Mouse (Mus musculus) embryonic facial prominence, embryonic 10.5 days (tissue): ENCODE results near the gene Ppm1d. TPM values are rescaled to one million over a fixed set of nuclear protein-coding genes. Genes with fewer than 3 reads are reported as not detected.

Source experiments
- DNase-seq: peaks from one replicate; pipeline ENCODE4 v3.0.0-alpha.2; 2017; ENCODE audit warnings: low spot score
- H3K27ac ChIP-seq: fragments of 300-500 bp; sonication (generic); replicated peaks from 2 replicates; pipeline ENCODE4 v1.5.1; 2016; ENCODE audit warnings: mild to moderate bottlenecking
- H3K27me3 ChIP-seq: fragments of 300-500 bp; sonication (generic); replicated peaks from 2 replicates; pipeline ENCODE4 v1.6.1; 2016; ENCODE audit warnings: low read depth, mild to moderate bottlenecking; ENCODE audit not compliant: poor library complexity, severe bottlenecking
- H3K36me3 ChIP-seq: fragments of 300-500 bp; sonication (generic); replicated peaks from 2 replicates; pipeline ENCODE4 v1.6.1; 2016; ENCODE audit warnings: mild to moderate bottlenecking, moderate library complexity
- H3K4me1 ChIP-seq: fragments of 300-500 bp; sonication (generic); 2 replicates; pipeline ENCODE4 v1.6.1; 2016
- H3K4me3 ChIP-seq: fragments of 300-500 bp; sonication (generic); 2 replicates; pipeline ENCODE4 v1.5.1; 2016; ENCODE audit warnings: mild to moderate bottlenecking, moderate library complexity
- H3K9me3 ChIP-seq: fragments of 300-500 bp; sonication (generic); 2 replicates; pipeline ENCODE4 v1.6.1; 2016; ENCODE audit warnings: mild to moderate bottlenecking
- WGBS: fragments of 180-500 bp; shearing (Covaris S2); methylation state at CpG from one replicate; pipeline ENCODE4 v1.1.7; 2016; 5-methylcytosine and 5-hydroxymethylcytosine counted together
- polyA plus RNA-seq: library from polyadenylated mRNA; unstranded; fragments of >200 nt; fragmentation: Nextera tagmentation; extraction: Ambion mirVana; gene quantifications from 2 replicates; pipeline ENCODE4 v1.2.1, GENCODE M21; 2016

The Ppm1d gene
- polyA plus RNA-seq, 1 experiment from 2014 or later: 22.7 TPM

DNA sequence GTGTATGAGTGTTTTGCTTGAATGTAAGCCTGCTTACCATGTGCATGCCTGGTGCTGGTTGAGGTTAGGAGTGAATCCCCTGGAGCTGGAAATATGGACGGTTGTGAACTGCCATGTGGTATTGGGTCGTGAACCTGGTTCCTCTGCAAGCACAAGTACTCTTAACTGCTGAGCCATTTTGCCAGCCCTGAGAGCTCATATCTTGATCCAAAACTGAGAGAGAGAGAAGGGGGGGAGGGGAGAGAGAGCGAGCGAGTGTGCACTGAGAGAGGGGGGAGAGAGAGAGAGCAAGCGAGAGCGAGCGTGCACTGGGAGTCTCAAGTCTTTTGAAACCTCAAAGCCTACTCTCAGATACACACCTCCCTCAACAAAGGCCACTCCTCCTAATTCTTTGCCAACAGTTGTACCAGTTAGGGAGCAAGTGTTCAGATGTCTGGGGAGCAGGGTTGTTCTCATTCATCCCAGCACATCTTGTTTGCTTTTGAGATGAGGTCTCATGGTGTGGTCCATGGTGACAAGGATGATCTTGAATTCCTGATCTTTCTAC is 29.1 kb downstream of the Ppm1d start:
- no peaks in the 10 kb centered on the region for H3K4me1 ChIP-seq
- no peaks in the 10 kb centered on the region for H3K9me3 ChIP-seq
- H3K27ac ChIP-seq: no peak overlapping the region
- no peak for DNase-seq
- H3K27me3 ChIP-seq: no peaks in the 10 kb centered on the region
- WGBS: 93% methylated on average over 7 of the region's 7 CpGs
- peaks cover 95% of the 10 kb centered on the region for H3K36me3 ChIP-seq
- no peak overlapping the region for H3K4me3 ChIP-seq

DNA sequence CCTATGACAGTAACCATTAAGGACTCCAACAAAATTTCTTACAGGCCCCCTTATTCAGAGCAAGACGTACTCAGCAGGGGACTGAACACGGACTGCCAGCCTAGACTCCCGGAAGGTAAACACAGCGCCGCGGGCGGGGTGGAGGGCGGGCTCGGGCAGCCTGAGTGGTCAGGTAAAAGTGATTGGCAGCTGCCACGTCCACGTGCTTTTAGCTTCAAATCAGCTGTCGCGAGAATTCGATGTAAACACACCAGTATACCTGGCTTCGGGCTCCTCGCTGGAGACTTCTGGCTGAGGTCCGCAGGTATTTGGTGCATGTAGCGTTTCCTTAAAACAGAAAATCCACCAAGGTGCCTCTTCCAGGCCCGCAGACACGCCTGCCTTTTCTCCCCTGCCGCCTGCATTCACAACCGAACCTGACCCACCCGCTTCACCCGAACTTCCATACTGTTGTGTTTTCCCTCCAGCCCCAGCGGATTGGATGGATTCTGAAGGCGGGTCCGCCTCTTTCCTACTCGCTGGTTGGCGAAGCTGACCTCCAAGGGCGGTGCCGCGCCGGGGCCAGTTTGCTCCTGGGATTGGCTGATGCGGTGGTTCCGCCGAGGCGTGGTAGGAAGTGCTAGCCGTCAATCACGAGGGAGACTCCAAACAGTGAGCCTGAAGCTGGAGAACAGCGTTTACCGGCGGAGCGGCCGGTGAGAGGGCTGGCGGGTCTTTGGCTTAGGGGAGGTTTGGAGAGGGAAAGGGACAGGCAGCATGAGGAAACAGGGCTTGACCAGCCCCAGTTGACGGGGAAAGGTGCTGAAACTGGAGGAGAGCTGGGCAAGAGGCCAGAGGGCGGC is 41.7 kb downstream of the Ppm1d start, which contains the start of gene Bcas3:
TSS of gene Bcas3 (plus strand) at position 629 of the 842 bp plus-strand sequence.
- under 1% methylated on average over 47 of the region's 47 CpGs for WGBS
- H3K4me3 ChIP-seq: peak within 1 kb of the TSS; percentile 70
- H3K4me1 ChIP-seq: peaks cover 15% of the 10 kb centered on the region
- peak; percentile 99 for DNase-seq
- no peaks in the 10 kb centered on the region for H3K27me3 ChIP-seq
- H3K36me3 ChIP-seq: no peaks in the 10 kb centered on the region
- H3K9me3 ChIP-seq: no peaks in the 10 kb centered on the region
- H3K27ac ChIP-seq: peak within 1 kb of the TSS; percentile 78

- peaks cover 15% of the 10 kb centered on the region for H3K4me1 ChIP-seq
- peak overlapping the region; percentile 70 for H3K4me3 ChIP-seq
- H3K9me3 ChIP-seq: no peaks in the 10 kb centered on the region
- no peak overlapping the region for H3K27ac ChIP-seq
- WGBS: 72% methylated on average over 4 of the region's 4 CpGs
- no peak for DNase-seq
- peaks cover 1% of the 10 kb centered on the region; the same call in 1 of the 2 replicates for H3K36me3 ChIP-seq
- H3K27me3 ChIP-seq: no peaks in the 10 kb centered on the region
These were observed 42.8 kb downstream of the Ppm1d start for GRCm38 (mm10) chr11:85353819-85354218.

DNA sequence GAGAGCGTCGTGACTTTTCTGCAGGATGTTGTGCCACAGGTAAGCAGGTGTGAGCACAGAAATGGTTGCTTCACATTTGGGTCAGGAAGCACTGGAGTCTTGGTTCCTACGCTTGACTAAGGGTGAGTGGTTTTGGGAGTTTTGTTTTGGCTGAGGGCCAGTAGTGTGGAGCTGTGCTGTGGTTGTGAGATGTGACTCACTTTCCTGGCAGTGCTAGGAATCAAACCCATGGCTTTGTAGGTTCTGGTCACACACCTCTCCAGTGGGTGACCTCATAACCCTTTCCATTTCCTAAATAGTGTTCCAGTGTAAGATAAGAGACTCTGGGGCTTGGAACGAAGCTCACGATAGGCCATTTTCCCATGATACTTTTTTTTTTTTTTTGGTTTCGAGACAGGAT is 48.6 kb downstream of the Ppm1d start:
- Histone ChIP-seq H3K36me3 (peaks cover 14% of the 10 kb centered on the region), H3K4me1 (no peaks in the 10 kb centered on the region), H3K27ac (no peak overlapping the region), H3K27me3 (no peaks in the 10 kb centered on the region), H3K9me3 (no peaks in the 10 kb centered on the region), H3K4me3 (no peak overlapping the region)
- WGBS: 91% methylated on average over 6 of the region's 6 CpGs
- no peak for DNase-seq

GRCm38 (mm10) chr11:85361621-85362020 is 50.6 kb downstream of the Ppm1d start:
- Histone ChIP-seq H3K27me3 (no peaks in the 10 kb centered on the region), H3K4me3 (no peak overlapping the region), H3K27ac (no peak overlapping the region), H3K9me3 (no peaks in the 10 kb centered on the region), H3K4me1 (no peaks in the 10 kb centered on the region), H3K36me3 (peaks cover 28% of the 10 kb centered on the region)
- no peak for DNase-seq
- 81% methylated on average over 8 of the region's 8 CpGs for WGBS

- Histone ChIP-seq H3K36me3 (peaks cover 26% of the 10 kb centered on the region), H3K27ac (no peak overlapping the region), H3K4me1 (no peaks in the 10 kb centered on the region), H3K27me3 (no peaks in the 10 kb centered on the region), H3K9me3 (no peaks in the 10 kb centered on the region), H3K4me3 (no peak overlapping the region)
- 92% methylated on average over 3 of the region's 3 CpGs for WGBS
- DNase-seq: no peak
These were observed 55.1 kb downstream of the Ppm1d start for GRCm38 (mm10) chr11:85366168-85366567.

GRCm38 (mm10) chr11:85367823-85368222 is 56.8 kb downstream of the Ppm1d start:
- Histone ChIP-seq H3K9me3 (no peaks in the 10 kb centered on the region), H3K4me3 (no peak overlapping the region), H3K4me1 (no peaks in the 10 kb centered on the region), H3K27ac (no peak overlapping the region), H3K27me3 (no peaks in the 10 kb centered on the region), H3K36me3 (peaks cover 33% of the 10 kb centered on the region)
- WGBS: 69% methylated on average over 3 of the region's 3 CpGs
- no peak for DNase-seq

DNA sequence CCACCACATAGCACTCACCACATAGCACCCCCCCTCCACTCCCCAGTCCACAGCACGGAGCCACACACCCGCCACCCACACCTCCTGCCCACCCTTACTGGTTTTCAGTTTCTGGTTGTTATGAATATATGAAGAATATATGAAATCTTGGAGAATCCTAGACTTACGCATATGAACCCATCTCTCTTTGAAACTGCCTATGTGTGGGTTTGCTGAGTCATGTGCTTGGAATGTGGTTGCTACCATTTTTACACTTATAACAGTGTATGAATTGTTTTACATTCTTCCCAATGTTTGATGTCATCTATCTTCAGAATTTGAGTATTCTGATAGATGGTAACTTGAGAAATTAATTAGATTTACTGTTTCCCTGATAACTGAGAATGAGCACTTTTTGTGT is 68.0 kb downstream of the Ppm1d start:
- no peaks in the 10 kb centered on the region for H3K9me3 ChIP-seq
- H3K27me3 ChIP-seq: no peaks in the 10 kb centered on the region
- H3K27ac ChIP-seq: no peak overlapping the region
- 90% methylated on average over 3 of the region's 3 CpGs for WGBS
- no peaks in the 10 kb centered on the region; the same call in 1 of the 2 replicates for H3K36me3 ChIP-seq
- no peak for DNase-seq
- H3K4me3 ChIP-seq: no peak overlapping the region
- H3K4me1 ChIP-seq: no peaks in the 10 kb centered on the region

GRCm38 (mm10) chr11:85380046-85380445 is 69.0 kb downstream of the Ppm1d start:
- no peak for DNase-seq

DNA sequence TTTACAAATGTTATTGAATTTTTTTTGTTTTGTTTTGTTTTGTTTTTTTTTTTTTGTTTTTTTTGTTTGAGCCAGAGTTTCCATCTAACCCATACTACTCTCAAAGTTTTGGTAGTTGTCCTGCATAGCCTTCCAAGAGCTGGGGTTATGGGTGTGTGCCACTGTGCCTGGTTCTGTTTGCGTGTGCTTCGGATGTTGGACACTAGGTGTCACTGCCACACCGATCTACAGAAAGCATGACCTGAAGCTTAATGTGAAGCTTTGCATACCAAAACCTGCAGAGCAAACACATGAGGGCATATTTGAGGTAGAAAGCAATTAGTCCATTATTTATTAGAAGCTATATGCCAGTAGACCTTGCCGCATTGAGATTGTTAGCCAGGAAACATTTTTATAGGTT is 71.0 kb downstream of the Ppm1d start:
- Histone ChIP-seq H3K4me1 (no peaks in the 10 kb centered on the region), H3K9me3 (no peaks in the 10 kb centered on the region), H3K27ac (no peak overlapping the region), H3K36me3 (no peaks in the 10 kb centered on the region), H3K27me3 (no peaks in the 10 kb centered on the region), H3K4me3 (no peak overlapping the region)
- peak; percentile 76 for DNase-seq
- WGBS: 21% methylated on average over 4 of the region's 4 CpGs

More at GRCm38 (mm10) chr11:85380046-85380445, 69.0 kb downstream of the Ppm1d start:
- no peak overlapping the region for H3K4me3 ChIP-seq
- no peaks in the 10 kb centered on the region for H3K4me1 ChIP-seq
- no peaks in the 10 kb centered on the region for H3K27me3 ChIP-seq
- H3K9me3 ChIP-seq: no peaks in the 10 kb centered on the region
- H3K27ac ChIP-seq: no peak overlapping the region
- H3K36me3 ChIP-seq: no peaks in the 10 kb centered on the region; the same call in 1 of the 2 replicates
- 16% methylated on average over 1 of the region's 1 CpGs for WGBS

- no peak overlapping the region for H3K27ac ChIP-seq
- H3K4me3 ChIP-seq: no peak overlapping the region
- no peaks in the 10 kb centered on the region for H3K27me3 ChIP-seq
- H3K36me3 ChIP-seq: no peaks in the 10 kb centered on the region
- no peaks in the 10 kb centered on the region for H3K9me3 ChIP-seq
- DNase-seq: no peak
- H3K4me1 ChIP-seq: peaks cover 2% of the 10 kb centered on the region; the same call in 1 of the 2 replicates
- 88% methylated on average over 7 of the region's 7 CpGs for WGBS
These were observed 73.2 kb downstream of the Ppm1d start for GRCm38 (mm10) chr11:85383975-85384821.

DNA sequence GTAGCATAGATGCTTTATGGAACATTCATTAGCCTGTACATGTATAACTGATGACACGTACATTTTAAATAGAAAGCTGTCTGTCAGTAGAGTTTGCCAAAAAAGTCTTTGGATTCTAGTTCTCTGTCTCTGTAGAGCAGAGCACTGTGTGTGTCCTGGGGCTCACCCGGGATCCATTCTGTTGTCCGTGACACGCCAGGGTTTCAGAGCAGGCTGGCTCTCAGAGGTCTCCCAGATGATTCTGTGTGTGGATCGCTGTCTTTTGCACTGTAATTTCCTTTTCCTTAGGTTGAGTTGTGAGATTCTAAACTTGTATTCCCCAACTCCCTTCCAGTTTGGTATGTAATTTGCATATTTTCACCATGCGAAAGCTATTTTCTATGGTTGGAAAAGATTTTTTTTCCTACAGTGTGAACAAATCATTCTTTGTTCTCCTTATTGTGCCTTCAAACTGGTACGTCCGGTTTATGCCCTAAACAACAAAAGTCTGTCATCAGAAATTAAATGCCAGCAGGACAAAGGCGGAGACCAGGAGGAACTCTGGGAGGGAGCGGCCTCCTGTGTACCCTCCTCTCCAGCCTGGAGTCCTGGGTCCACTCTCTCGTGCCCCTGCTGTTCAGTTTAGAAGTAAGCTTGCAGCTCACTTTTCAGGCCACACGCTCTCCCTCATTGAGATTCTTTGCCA is 81.3 kb downstream of the Ppm1d start:
- WGBS: 47% methylated on average over 12 of the region's 12 CpGs
- peak; percentile 60 for DNase-seq
- Histone ChIP-seq H3K9me3 (no peaks in the 10 kb centered on the region), H3K27me3 (no peaks in the 10 kb centered on the region), H3K27ac (peak overlapping the region; percentile 79), H3K4me3 (peak overlapping the region; percentile 9; the same call in 1 of the 2 replicates), H3K4me1 (peaks cover 40% of the 10 kb centered on the region), H3K36me3 (no peaks in the 10 kb centered on the region)
